Mouse (Mus musculus): ENCODE results near the gene Npff. TPM values are rescaled to one million over a fixed set of nuclear protein-coding genes. Genes with fewer than 3 reads are reported as not detected.
A peak's percentile ranks its signal among the peaks of the same experiment; 100 is the strongest.

The Npff gene
- polyA plus RNA-seq, 1 experiment from 2014 or later = 0.42 TPM

DNA sequence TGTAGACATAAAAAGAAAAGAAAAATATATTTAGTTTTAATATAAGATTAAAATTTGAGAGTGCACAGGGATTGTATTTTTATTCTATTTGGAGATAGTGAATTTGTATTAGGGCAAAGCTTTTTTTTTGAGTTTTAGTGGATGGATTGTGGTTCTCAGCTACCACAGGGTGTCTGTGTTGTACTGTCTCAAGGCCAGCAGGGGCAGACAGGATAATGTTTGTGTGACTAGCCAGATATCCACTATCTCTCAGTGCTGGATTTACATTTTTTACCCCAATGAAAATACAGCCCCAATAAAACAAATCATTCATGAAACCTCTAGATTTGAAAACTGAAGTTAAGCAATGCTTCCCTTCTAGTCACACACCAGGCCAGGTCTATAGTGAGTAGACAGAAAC lies 32.8 kb upstream of the Npff start:
- ATAC-seq (no peak), DNase-seq (no peak)
- Histone ChIP-seq H3K27ac (ENCODE audit: low read depth) (no peak overlapping the region), H3K4me1 (ENCODE audit: insufficient read depth) (no peaks in the 10 kb centered on the region), H3K9me3 (ENCODE audit: low read length) (peaks cover 2% of the 10 kb centered on the region; the same call in 1 of the 2 replicates), H3K9ac (replicated peaks) (no peak overlapping the region), H3K36me3 (replicated peaks; ENCODE audit: insufficient read depth, low read length) (peaks cover 40% of the 10 kb centered on the region), H3K4me3 (ENCODE audit: low read depth, low read length) (no peak overlapping the region), H3K27me3 (ENCODE audit: insufficient read depth, low read length) (no peaks in the 10 kb centered on the region), H3K4me2 (ENCODE audit: low read depth, low read length) (no peak overlapping the region)
- TF ChIP-seq EP300 (IDR thresholded peaks at IDR 0.05; ENCODE audit: low read depth) (no peak), CTCF (IDR thresholded peaks at IDR 0.05; ENCODE audit: low read depth) (peak; percentile 24)

DNA sequence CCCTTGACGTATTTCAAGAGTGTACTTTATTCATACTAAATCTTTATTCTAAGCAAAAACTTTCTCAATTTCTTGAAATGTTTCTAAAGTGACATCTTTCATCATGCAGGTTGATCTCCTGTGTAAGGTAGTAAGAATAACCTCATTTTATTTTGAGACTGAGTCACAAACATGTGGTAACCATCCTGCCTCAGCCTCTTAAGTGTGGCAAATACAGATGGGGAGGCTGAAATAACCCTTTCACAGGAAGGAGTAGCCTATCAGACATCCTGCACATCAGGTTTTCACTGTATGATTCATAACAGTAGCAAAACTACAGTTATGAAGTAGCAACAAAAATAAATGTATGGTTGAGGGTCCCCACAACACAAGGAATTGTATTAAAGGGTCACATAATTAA lies 30.8 kb upstream of the Npff start:
- Histone ChIP-seq H3K4me1 (ENCODE audit: insufficient read depth) (no peaks in the 10 kb centered on the region), H3K36me3 (replicated peaks; ENCODE audit: insufficient read depth, low read length) (peaks cover 52% of the 10 kb centered on the region), H3K9me3 (ENCODE audit: low read length) (peaks cover 2% of the 10 kb centered on the region; the same call in 1 of the 2 replicates), H3K4me2 (ENCODE audit: low read depth, low read length) (no peak overlapping the region), H3K27ac (ENCODE audit: low read depth) (no peak overlapping the region), H3K9ac (replicated peaks) (no peak overlapping the region), H3K27me3 (ENCODE audit: insufficient read depth, low read length) (no peaks in the 10 kb centered on the region), H3K4me3 (ENCODE audit: low read depth, low read length) (no peak overlapping the region)
- 89% methylated on average over 1 of the region's 1 CpGs for WGBS (ENCODE audit: insufficient replicate concordance)
- TF ChIP-seq EP300 (IDR thresholded peaks at IDR 0.05; ENCODE audit: low read depth) (no peak), CTCF (IDR thresholded peaks at IDR 0.05; ENCODE audit: low read depth) (no peak)
- ATAC-seq (no peak), DNase-seq (no peak)

DNA sequence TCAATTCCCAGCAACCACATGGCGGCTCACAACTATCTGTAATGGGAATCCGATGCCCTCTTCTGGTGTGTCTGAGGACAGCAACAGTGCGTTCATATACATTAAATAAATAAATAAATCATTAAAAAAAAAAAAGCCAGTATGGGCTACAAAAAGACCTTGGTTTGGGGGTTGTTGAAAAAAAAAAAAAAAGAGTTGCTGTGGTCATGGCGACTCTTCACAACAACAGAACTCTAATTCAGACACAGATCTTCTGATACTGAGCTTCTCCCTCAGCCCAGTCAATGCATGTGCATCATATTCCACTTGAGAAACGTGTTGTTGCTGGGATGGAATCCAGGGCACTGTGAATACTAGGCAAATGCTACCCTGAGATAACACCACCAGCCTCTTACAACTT lies 27.9 kb upstream of the Npff start:
- no peak for ATAC-seq
- Histone ChIP-seq H3K4me2 (ENCODE audit: low read depth, low read length) (no peak overlapping the region), H3K9me3 (ENCODE audit: low read length) (peaks cover 2% of the 10 kb centered on the region; the same call in 1 of the 2 replicates), H3K9ac (replicated peaks) (no peak overlapping the region), H3K27me3 (ENCODE audit: insufficient read depth, low read length) (no peaks in the 10 kb centered on the region), H3K36me3 (replicated peaks; ENCODE audit: insufficient read depth, low read length) (peaks cover 55% of the 10 kb centered on the region), H3K27ac (ENCODE audit: low read depth) (no peak overlapping the region), H3K4me3 (ENCODE audit: low read depth, low read length) (no peak overlapping the region), H3K4me1 (ENCODE audit: insufficient read depth) (no peaks in the 10 kb centered on the region)
- WGBS (ENCODE audit: insufficient replicate concordance) = 88% methylated on average over 5 of the region's 5 CpGs
- no peak for TF ChIP-seq EP300 (IDR thresholded peaks at IDR 0.05; ENCODE audit: low read depth)
- no peak for TF ChIP-seq CTCF (IDR thresholded peaks at IDR 0.05; ENCODE audit: low read depth)
- no peak for DNase-seq

DNA sequence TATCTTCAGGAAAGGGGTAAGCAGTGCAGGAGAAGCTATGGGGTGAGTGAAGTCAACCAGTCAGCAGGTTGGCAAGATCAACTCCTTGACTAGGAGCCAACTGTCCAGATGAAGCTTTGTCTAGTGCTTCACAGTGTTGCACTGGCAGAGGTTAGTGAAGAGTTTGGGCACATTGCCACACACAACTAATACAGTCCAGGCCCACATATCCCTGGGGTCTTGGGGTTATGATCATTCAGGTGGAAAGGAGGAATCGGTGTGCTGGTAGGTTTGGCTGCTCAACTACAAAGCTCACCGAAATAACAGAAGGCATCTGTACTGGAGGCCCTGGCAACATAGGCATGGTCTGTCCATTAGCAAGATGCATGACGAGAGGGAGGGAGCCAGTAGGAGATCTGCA lies 22.7 kb upstream of the Npff start:
- no peak overlapping the region for H3K4me3 ChIP-seq (ENCODE audit: low read depth, low read length)
- no peak overlapping the region for H3K4me2 ChIP-seq (ENCODE audit: low read depth, low read length)
- ATAC-seq = no peak
- H3K36me3 ChIP-seq (replicated peaks; ENCODE audit: insufficient read depth, low read length) = peaks cover 51% of the 10 kb centered on the region
- no peaks in the 10 kb centered on the region for H3K4me1 ChIP-seq (ENCODE audit: insufficient read depth)
- H3K27ac ChIP-seq (ENCODE audit: low read depth) = no peak overlapping the region
- no peak for DNase-seq
- H3K9me3 ChIP-seq (ENCODE audit: low read length) = no peaks in the 10 kb centered on the region
- no peaks in the 10 kb centered on the region for H3K27me3 ChIP-seq (ENCODE audit: insufficient read depth, low read length)
- no peak for TF ChIP-seq CTCF (IDR thresholded peaks at IDR 0.05; ENCODE audit: low read depth)
- no peak for TF ChIP-seq EP300 (IDR thresholded peaks at IDR 0.05; ENCODE audit: low read depth)
- no peak overlapping the region for H3K9ac ChIP-seq (replicated peaks)
- 88% methylated on average over 3 of the region's 3 CpGs for WGBS (ENCODE audit: insufficient replicate concordance)

DNA sequence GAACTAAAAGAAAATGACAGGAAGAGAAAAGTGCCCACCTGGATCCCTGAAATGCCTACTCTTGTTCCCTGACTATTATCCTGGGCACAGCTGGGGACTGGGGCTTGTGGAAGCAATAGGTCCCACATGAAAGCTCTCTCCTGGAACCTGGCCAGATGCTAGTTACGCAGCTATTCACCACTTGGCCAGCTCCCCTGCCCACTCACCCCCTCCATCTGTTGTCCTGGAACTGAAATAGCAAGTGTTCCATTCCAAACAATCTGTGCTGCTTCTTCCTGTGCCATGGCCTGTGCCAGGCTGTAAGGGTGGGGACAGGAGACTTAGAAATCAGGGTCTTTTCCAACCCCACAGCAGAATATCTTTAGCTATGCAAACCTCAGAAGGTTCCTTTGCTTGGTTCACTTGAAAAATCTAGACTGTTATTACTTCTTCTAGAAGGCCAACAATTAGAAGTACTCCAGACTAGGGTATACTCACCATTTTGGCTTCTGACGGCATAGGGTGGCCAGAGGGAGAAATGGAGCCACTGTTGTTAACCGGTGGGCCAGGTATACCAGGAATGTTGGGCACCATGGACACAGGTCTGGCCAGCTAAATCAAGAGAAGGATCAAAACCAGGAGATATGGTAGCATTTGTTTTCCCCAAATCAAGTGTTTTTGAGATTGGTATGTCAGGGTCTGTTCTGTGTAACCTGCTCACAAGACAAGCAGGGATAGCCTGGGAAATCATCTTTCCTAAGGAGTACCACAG lies 22.1 kb upstream of the Npff start:
- Histone ChIP-seq H3K4me1 (ENCODE audit: insufficient read depth) (no peaks in the 10 kb centered on the region), H3K27me3 (ENCODE audit: insufficient read depth, low read length) (no peaks in the 10 kb centered on the region), H3K9me3 (ENCODE audit: low read length) (no peaks in the 10 kb centered on the region), H3K36me3 (replicated peaks; ENCODE audit: insufficient read depth, low read length) (peaks cover 54% of the 10 kb centered on the region), H3K9ac (replicated peaks) (no peak overlapping the region), H3K4me2 (ENCODE audit: low read depth, low read length) (no peak overlapping the region), H3K27ac (ENCODE audit: low read depth) (no peak overlapping the region), H3K4me3 (ENCODE audit: low read depth, low read length) (no peak overlapping the region)
- TF ChIP-seq EP300 (IDR thresholded peaks at IDR 0.05; ENCODE audit: low read depth) (no peak), CTCF (IDR thresholded peaks at IDR 0.05; ENCODE audit: low read depth) (no peak)
- WGBS (ENCODE audit: insufficient replicate concordance) = 84% methylated on average over 3 of the region's 3 CpGs
- DNase-seq (no peak), ATAC-seq (no peak)

DNA sequence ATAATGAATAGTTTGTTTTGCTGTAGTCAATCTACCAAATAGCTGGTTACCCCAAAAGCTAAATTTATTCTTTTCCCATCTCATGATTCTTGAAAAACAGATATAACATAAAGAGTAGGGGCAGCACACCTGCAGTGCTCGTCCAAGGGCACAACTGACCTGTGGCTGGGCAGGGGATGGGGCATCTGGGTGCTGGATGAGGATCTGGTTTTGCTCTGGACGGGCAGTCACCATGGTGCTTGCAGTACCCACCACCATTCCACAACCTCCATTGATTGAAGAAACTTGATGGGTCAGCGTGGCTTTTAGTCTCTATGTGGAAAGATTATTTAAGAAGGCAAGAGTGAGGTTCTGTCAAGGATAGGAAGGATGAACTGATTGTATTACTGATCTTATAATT lies 21.5 kb upstream of the Npff start:
- no peak for TF ChIP-seq CTCF (IDR thresholded peaks at IDR 0.05; ENCODE audit: low read depth)
- TF ChIP-seq EP300 (IDR thresholded peaks at IDR 0.05; ENCODE audit: low read depth) = no peak
- 84% methylated on average over 3 of the region's 3 CpGs for WGBS (ENCODE audit: insufficient replicate concordance)
- peaks cover 55% of the 10 kb centered on the region for H3K36me3 ChIP-seq (replicated peaks; ENCODE audit: insufficient read depth, low read length)

More for the DNA sequence above, 21.5 kb upstream of the Npff start:
- no peak for ATAC-seq
- Histone ChIP-seq H3K9me3 (ENCODE audit: low read length) (no peaks in the 10 kb centered on the region), H3K9ac (replicated peaks) (no peak overlapping the region), H3K27ac (ENCODE audit: low read depth) (no peak overlapping the region), H3K4me2 (ENCODE audit: low read depth, low read length) (no peak overlapping the region), H3K4me3 (ENCODE audit: low read depth, low read length) (no peak overlapping the region), H3K4me1 (ENCODE audit: insufficient read depth) (no peaks in the 10 kb centered on the region), H3K27me3 (ENCODE audit: insufficient read depth, low read length) (no peaks in the 10 kb centered on the region)
- no peak for DNase-seq

All from liver, postnatal 0 days (tissue).